Mouse (Mus musculus): ENCODE data around the gene Mr1. TPM values are rescaled to one million over a fixed set of nuclear protein-coding genes. Genes with fewer than 3 reads are reported as not detected.

Gene Mr1
- polyA plus RNA-seq, 1 experiment from 2014 or later = 0.92 TPM

- Histone ChIP-seq H3K27ac (ENCODE audit: low read length) (no peak overlapping the region), H3K4me3 (replicated peaks; ENCODE audit: low read length) (no peak overlapping the region), H3K9ac (replicated peaks; ENCODE audit: low read depth, low read length) (no peak overlapping the region), H3K27me3 (replicated peaks; ENCODE audit: control insufficient read depth, insufficient read depth, low read length) (no peaks in the 10 kb centered on the region), H3K36me3 (ENCODE audit: control insufficient read depth, insufficient read depth) (no peaks in the 10 kb centered on the region), H3K9me3 (ENCODE audit: control insufficient read depth, low read length) (no peaks in the 10 kb centered on the region), H3K4me1 (replicated peaks; ENCODE audit: control insufficient read depth, insufficient read depth, low read length) (peaks cover 25% of the 10 kb centered on the region), H3K4me2 (ENCODE audit: low read length) (no peak overlapping the region)
- ATAC-seq = peak; percentile 21; the same call in 1 of the 2 replicates
- WGBS = 19% methylated on average over 3 of the region's 3 CpGs
Observed at GRCm38 (mm10) chr1:155113946-155114345, 32.7 kb downstream of the Mr1 start.

- no peaks in the 10 kb centered on the region for H3K36me3 ChIP-seq (ENCODE audit: control insufficient read depth, insufficient read depth)
- WGBS = 88% methylated on average over 1 of the region's 1 CpGs
- peaks cover 27% of the 10 kb centered on the region for H3K4me1 ChIP-seq (replicated peaks; ENCODE audit: control insufficient read depth, insufficient read depth, low read length)
- no peak overlapping the region for H3K4me2 ChIP-seq (ENCODE audit: low read length)
- ATAC-seq = no peak
- no peak overlapping the region for H3K4me3 ChIP-seq (replicated peaks; ENCODE audit: low read length)
- no peaks in the 10 kb centered on the region for H3K9me3 ChIP-seq (ENCODE audit: control insufficient read depth, low read length)
- H3K27me3 ChIP-seq (replicated peaks; ENCODE audit: control insufficient read depth, insufficient read depth, low read length) = no peaks in the 10 kb centered on the region
- no peak overlapping the region for H3K9ac ChIP-seq (replicated peaks; ENCODE audit: low read depth, low read length)
- no peak overlapping the region for H3K27ac ChIP-seq (ENCODE audit: low read length)
Observed at GRCm38 (mm10) chr1:155112875-155113274, 33.7 kb downstream of the Mr1 start.

- no peaks in the 10 kb centered on the region for H3K36me3 ChIP-seq (ENCODE audit: control insufficient read depth, insufficient read depth)
- no peak overlapping the region for H3K4me2 ChIP-seq (ENCODE audit: low read length)
- H3K9me3 ChIP-seq (ENCODE audit: control insufficient read depth, low read length) = no peaks in the 10 kb centered on the region
- no peaks in the 10 kb centered on the region for H3K27me3 ChIP-seq (replicated peaks; ENCODE audit: control insufficient read depth, insufficient read depth, low read length)
- WGBS = 15% methylated on average over 4 of the region's 4 CpGs
- ATAC-seq = no peak
- H3K4me3 ChIP-seq (replicated peaks; ENCODE audit: low read length) = no peak overlapping the region
- no peak overlapping the region for H3K27ac ChIP-seq (ENCODE audit: low read length)
- H3K9ac ChIP-seq (replicated peaks; ENCODE audit: low read depth, low read length) = no peak overlapping the region
- H3K4me1 ChIP-seq (replicated peaks; ENCODE audit: control insufficient read depth, insufficient read depth, low read length) = peaks cover 27% of the 10 kb centered on the region
Observed at GRCm38 (mm10) chr1:155112118-155112517, 34.5 kb downstream of the Mr1 start.

GRCm38 (mm10) chr1:155111491-155111890, 35.1 kb downstream of the Mr1 start:
- Histone ChIP-seq H3K36me3 (ENCODE audit: control insufficient read depth, insufficient read depth) (no peaks in the 10 kb centered on the region), H3K27me3 (replicated peaks; ENCODE audit: control insufficient read depth, insufficient read depth, low read length) (no peaks in the 10 kb centered on the region), H3K27ac (ENCODE audit: low read length) (0 out of 2 replicates have a peak overlapping the region, but pooled peaks have one; percentile 26), H3K4me1 (replicated peaks; ENCODE audit: control insufficient read depth, insufficient read depth, low read length) (peaks cover 27% of the 10 kb centered on the region), H3K9me3 (ENCODE audit: control insufficient read depth, low read length) (no peaks in the 10 kb centered on the region), H3K4me3 (replicated peaks; ENCODE audit: low read length) (no peak overlapping the region), H3K9ac (replicated peaks; ENCODE audit: low read depth, low read length) (no peak overlapping the region), H3K4me2 (ENCODE audit: low read length) (no peak overlapping the region)
- ATAC-seq = peak; percentile 61; the same call in 1 of the 2 replicates
- 4% methylated on average over 6 of the region's 6 CpGs for WGBS

GRCm38 (mm10) chr1:155109387-155110350, 36.9 kb downstream of the Mr1 start:
- H3K9ac ChIP-seq (replicated peaks; ENCODE audit: low read depth, low read length) = no peak overlapping the region; the same call in 1 of the 2 replicates
- 16% methylated on average over 18 of the region's 18 CpGs for WGBS
- no peaks in the 10 kb centered on the region for H3K36me3 ChIP-seq (ENCODE audit: control insufficient read depth, insufficient read depth)
- peak overlapping the region; percentile 59 for H3K27ac ChIP-seq (ENCODE audit: low read length)
- peaks cover 27% of the 10 kb centered on the region for H3K4me1 ChIP-seq (replicated peaks; ENCODE audit: control insufficient read depth, insufficient read depth, low read length)
- peak; percentile 47; the same call in 1 of the 2 replicates for ATAC-seq
- no peak overlapping the region for H3K4me3 ChIP-seq (replicated peaks; ENCODE audit: low read length)
- H3K9me3 ChIP-seq (ENCODE audit: control insufficient read depth, low read length) = no peaks in the 10 kb centered on the region
- no peaks in the 10 kb centered on the region for H3K27me3 ChIP-seq (replicated peaks; ENCODE audit: control insufficient read depth, insufficient read depth, low read length)
- peak overlapping the region; percentile 11; the same call in 1 of the 2 replicates for H3K4me2 ChIP-seq (ENCODE audit: low read length)

- H3K4me1 ChIP-seq (replicated peaks; ENCODE audit: control insufficient read depth, insufficient read depth, low read length) = peaks cover 24% of the 10 kb centered on the region
- 50% methylated on average over 4 of the region's 4 CpGs for WGBS
- H3K27me3 ChIP-seq (replicated peaks; ENCODE audit: control insufficient read depth, insufficient read depth, low read length) = no peaks in the 10 kb centered on the region
- no peak overlapping the region for H3K4me2 ChIP-seq (ENCODE audit: low read length)
- no peak overlapping the region for H3K9ac ChIP-seq (replicated peaks; ENCODE audit: low read depth, low read length)
- H3K27ac ChIP-seq (ENCODE audit: low read length) = no peak overlapping the region
- H3K9me3 ChIP-seq (ENCODE audit: control insufficient read depth, low read length) = no peaks in the 10 kb centered on the region
- no peak overlapping the region for H3K4me3 ChIP-seq (replicated peaks; ENCODE audit: low read length)
- H3K36me3 ChIP-seq (ENCODE audit: control insufficient read depth, insufficient read depth) = no peaks in the 10 kb centered on the region
- ATAC-seq = no peak
Observed at GRCm38 (mm10) chr1:155108412-155108811, 38.2 kb downstream of the Mr1 start.

- WGBS = 40% methylated on average over 5 of the region's 5 CpGs
- Histone ChIP-seq H3K27ac (ENCODE audit: low read length) (no peak overlapping the region), H3K9me3 (ENCODE audit: control insufficient read depth, low read length) (no peaks in the 10 kb centered on the region), H3K4me2 (ENCODE audit: low read length) (no peak overlapping the region), H3K36me3 (ENCODE audit: control insufficient read depth, insufficient read depth) (no peaks in the 10 kb centered on the region), H3K27me3 (replicated peaks; ENCODE audit: control insufficient read depth, insufficient read depth, low read length) (no peaks in the 10 kb centered on the region), H3K9ac (replicated peaks; ENCODE audit: low read depth, low read length) (no peak overlapping the region), H3K4me1 (replicated peaks; ENCODE audit: control insufficient read depth, insufficient read depth, low read length) (peaks cover 24% of the 10 kb centered on the region), H3K4me3 (replicated peaks; ENCODE audit: low read length) (no peak overlapping the region)
- no peak for ATAC-seq
Observed at GRCm38 (mm10) chr1:155107843-155108242, 38.8 kb downstream of the Mr1 start.

- ATAC-seq = no peak
- H3K4me2 ChIP-seq (ENCODE audit: low read length) = no peak overlapping the region
Observed at GRCm38 (mm10) chr1:155106310-155106709, 40.3 kb downstream of the Mr1 start.

GRCm38 (mm10) chr1:155103991-155104390, 42.6 kb downstream of the Mr1 start:
- H3K27ac ChIP-seq (ENCODE audit: low read length) = no peak overlapping the region
- H3K9me3 ChIP-seq (ENCODE audit: control insufficient read depth, low read length) = no peaks in the 10 kb centered on the region
- no peak overlapping the region for H3K4me2 ChIP-seq (ENCODE audit: low read length)
- no peak overlapping the region for H3K9ac ChIP-seq (replicated peaks; ENCODE audit: low read depth, low read length)
- H3K36me3 ChIP-seq (ENCODE audit: control insufficient read depth, insufficient read depth) = no peaks in the 10 kb centered on the region
- 96% methylated on average over 5 of the region's 5 CpGs for WGBS
- ATAC-seq = no peak
- no peak overlapping the region for H3K4me3 ChIP-seq (replicated peaks; ENCODE audit: low read length)
- peaks cover 7% of the 10 kb centered on the region for H3K4me1 ChIP-seq (replicated peaks; ENCODE audit: control insufficient read depth, insufficient read depth, low read length)
- H3K27me3 ChIP-seq (replicated peaks; ENCODE audit: control insufficient read depth, insufficient read depth, low read length) = no peaks in the 10 kb centered on the region

More at GRCm38 (mm10) chr1:155106310-155106709, 40.3 kb downstream of the Mr1 start:
- Histone ChIP-seq H3K9me3 (ENCODE audit: control insufficient read depth, low read length) (no peaks in the 10 kb centered on the region), H3K27me3 (replicated peaks; ENCODE audit: control insufficient read depth, insufficient read depth, low read length) (no peaks in the 10 kb centered on the region), H3K9ac (replicated peaks; ENCODE audit: low read depth, low read length) (no peak overlapping the region), H3K4me3 (replicated peaks; ENCODE audit: low read length) (no peak overlapping the region), H3K36me3 (ENCODE audit: control insufficient read depth, insufficient read depth) (no peaks in the 10 kb centered on the region), H3K4me1 (replicated peaks; ENCODE audit: control insufficient read depth, insufficient read depth, low read length) (peaks cover 19% of the 10 kb centered on the region), H3K27ac (ENCODE audit: low read length) (no peak overlapping the region)
- 80% methylated on average over 1 of the region's 1 CpGs for WGBS
